Mouse (Mus musculus): ENCODE measurements at regions not wholly inside any gene's neighbourhood (a gene's known extent, or its start where the extent isn't known, plus 50 kb on each side); places are given as distances from the start of the nearest gene placed in this dataset.
A peak's percentile ranks its signal among the peaks of the same experiment; 100 is the strongest.

DNA sequence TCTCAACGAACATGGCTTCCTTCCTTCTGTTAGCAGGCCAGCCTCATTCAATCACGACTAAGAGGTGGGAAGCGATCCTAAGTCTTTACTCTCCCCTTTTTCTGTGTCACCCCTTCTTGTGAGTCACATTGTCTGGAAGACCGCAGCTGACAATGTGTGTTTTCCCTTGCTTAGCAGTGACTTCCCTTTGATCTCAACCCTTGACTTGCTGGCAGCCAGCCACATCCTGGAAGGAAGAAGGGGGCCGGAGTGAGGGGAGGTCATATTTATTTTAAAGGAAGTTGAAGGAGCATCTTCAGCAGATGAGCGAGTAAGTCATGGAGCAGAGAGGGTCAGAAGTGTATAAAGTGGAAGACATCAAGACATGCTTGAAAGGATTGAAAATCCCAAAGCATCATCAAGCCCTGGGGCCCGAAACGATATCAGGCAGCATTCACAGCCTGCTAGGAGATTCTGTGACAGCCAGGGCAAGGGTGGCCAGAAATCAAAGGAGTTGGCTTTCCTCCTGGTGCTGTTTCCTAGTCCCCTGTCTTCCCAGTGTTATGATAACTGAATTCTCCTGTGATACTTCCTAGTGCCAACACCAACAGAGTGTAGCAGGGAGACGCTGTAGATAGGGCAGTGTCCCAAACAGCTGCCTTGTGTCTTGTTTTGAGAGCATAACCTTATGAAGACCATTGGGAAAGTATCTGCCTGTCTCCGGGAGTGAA, 245.9 kb downstream of the Ankrd16 start:
- H3K4me1 ChIP-seq (ENCODE audit: control insufficient read depth, insufficient read depth, low read length) = no peaks in the 10 kb centered on the region
- H3K9ac ChIP-seq (replicated peaks; ENCODE audit: low read depth, low read length) = no peak overlapping the region
- WGBS = 45% methylated on average over 10 of the region's 10 CpGs
- H3K9me3 ChIP-seq (ENCODE audit: control insufficient read depth, low read length) = no peaks in the 10 kb centered on the region
- no peak overlapping the region for H3K4me3 ChIP-seq (ENCODE audit: low read depth, low read length)
- ATAC-seq (ENCODE audit: low read depth) = peak; percentile 52; the same call in 1 of the 2 replicates
- H3K27me3 ChIP-seq (ENCODE audit: control insufficient read depth, insufficient read depth, low read length) = no peaks in the 10 kb centered on the region
- H3K36me3 ChIP-seq (ENCODE audit: control insufficient read depth, insufficient read depth, low read length) = no peaks in the 10 kb centered on the region
- H3K27ac ChIP-seq (ENCODE audit: low read depth, low read length) = no peak overlapping the region
- H3K4me2 ChIP-seq (ENCODE audit: low read depth, low read length) = no peak overlapping the region

DNA sequence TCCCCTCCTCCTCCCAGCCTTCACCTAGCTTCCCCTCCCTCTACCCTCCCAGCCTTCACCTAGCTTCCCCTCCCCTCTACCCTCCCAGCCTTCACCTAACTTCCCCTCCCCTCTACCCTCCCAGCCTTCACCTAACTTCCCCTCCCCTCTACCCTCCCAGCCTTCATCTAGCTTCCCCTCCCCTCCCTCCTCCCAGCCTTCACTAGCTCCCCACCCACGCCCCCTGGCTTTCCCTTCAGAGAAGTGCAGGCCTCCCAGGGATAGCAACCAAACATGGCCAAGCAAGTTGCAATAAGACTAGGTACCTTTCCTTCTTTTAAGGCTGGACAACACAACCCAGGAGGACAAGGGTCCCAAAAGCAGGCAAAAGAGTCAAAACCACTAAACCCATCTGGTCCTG, 248.5 kb downstream of the Ankrd16 start:
- H3K4me2 ChIP-seq (ENCODE audit: low read depth, low read length) = no peak overlapping the region
- H3K27ac ChIP-seq (ENCODE audit: low read depth, low read length) = no peak overlapping the region
- no peaks in the 10 kb centered on the region for H3K36me3 ChIP-seq (ENCODE audit: control insufficient read depth, insufficient read depth, low read length)
- H3K27me3 ChIP-seq (ENCODE audit: control insufficient read depth, insufficient read depth, low read length) = no peaks in the 10 kb centered on the region
- H3K9me3 ChIP-seq (ENCODE audit: control insufficient read depth, low read length) = no peaks in the 10 kb centered on the region
- no peak for ATAC-seq (ENCODE audit: low read depth)
- no peaks in the 10 kb centered on the region for H3K4me1 ChIP-seq (ENCODE audit: control insufficient read depth, insufficient read depth, low read length)
- WGBS = 67% methylated on average over 1 of the region's 1 CpGs
- H3K9ac ChIP-seq (replicated peaks; ENCODE audit: low read depth, low read length) = no peak overlapping the region
- no peak overlapping the region for H3K4me3 ChIP-seq (ENCODE audit: low read depth, low read length)

DNA sequence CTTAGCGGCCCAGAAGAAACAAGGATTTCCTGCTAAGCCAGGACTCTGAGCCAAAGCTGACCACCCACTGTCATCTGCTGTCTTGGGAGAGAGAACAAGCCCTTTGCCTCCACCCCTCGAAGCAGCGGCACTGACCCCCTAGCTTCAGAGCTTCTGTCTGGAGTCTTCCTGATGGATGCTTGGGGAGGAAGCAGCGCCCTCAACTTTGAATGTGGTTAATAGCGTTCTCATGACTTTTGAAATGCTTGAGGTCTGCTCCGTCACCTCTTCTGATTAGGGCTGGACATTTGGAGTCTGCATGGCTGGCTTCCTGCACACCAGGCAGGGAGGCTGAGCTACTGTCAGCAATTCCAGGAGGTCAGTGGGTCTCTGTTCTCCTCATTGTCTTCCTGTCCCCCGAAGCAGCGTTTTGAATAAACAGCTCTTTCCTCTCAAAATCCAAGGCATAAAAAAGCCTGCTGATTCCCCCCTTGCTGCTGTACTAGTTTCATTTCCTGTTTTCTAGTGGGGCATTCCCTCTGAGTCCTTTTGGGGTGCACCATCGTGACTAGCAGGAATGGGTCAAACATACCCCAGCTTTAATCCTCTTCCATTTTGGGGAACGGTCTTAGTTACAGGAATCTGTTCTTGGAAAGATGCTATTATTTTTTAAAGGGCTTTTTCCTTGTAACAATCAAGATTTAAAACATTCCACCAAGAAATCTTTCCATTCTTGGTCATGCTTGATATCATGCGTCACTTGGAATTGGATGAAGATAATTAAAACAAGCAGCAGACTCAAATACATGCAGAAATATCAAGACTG, 256.0 kb downstream of the Ankrd16 start:
- WGBS = 79% methylated on average over 11 of the region's 11 CpGs
- Histone ChIP-seq H3K4me2 (ENCODE audit: low read depth, low read length) (no peak overlapping the region), H3K4me3 (ENCODE audit: low read depth, low read length) (no peak overlapping the region), H3K4me1 (ENCODE audit: control insufficient read depth, insufficient read depth, low read length) (no peaks in the 10 kb centered on the region), H3K27ac (ENCODE audit: low read depth, low read length) (no peak overlapping the region), H3K9ac (replicated peaks; ENCODE audit: low read depth, low read length) (no peak overlapping the region), H3K36me3 (ENCODE audit: control insufficient read depth, insufficient read depth, low read length) (no peaks in the 10 kb centered on the region), H3K9me3 (ENCODE audit: control insufficient read depth, low read length) (no peaks in the 10 kb centered on the region), H3K27me3 (ENCODE audit: control insufficient read depth, insufficient read depth, low read length) (no peaks in the 10 kb centered on the region)
- no peak for ATAC-seq (ENCODE audit: low read depth)

DNA sequence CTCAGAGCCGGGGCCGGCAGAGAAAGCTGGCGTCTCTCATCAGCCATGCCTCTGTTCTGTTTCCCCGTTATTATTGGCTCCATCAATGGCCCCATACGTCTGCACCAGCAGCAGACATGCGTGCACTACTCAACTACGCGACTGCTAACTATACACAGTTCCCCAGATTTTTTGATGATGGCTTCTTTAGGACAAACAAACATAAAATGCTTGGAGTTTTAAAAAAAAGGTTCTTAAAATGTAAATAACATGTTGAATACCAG, 256.6 kb downstream of the Ankrd16 start:
- no peaks in the 10 kb centered on the region for H3K9me3 ChIP-seq (ENCODE audit: control insufficient read depth, low read length)
- no peak overlapping the region for H3K9ac ChIP-seq (replicated peaks; ENCODE audit: low read depth, low read length)
- H3K4me2 ChIP-seq (ENCODE audit: low read depth, low read length) = no peak overlapping the region
- no peak overlapping the region for H3K27ac ChIP-seq (ENCODE audit: low read depth, low read length)
- no peak overlapping the region for H3K4me3 ChIP-seq (ENCODE audit: low read depth, low read length)
- H3K27me3 ChIP-seq (ENCODE audit: control insufficient read depth, insufficient read depth, low read length) = no peaks in the 10 kb centered on the region
- H3K4me1 ChIP-seq (ENCODE audit: control insufficient read depth, insufficient read depth, low read length) = no peaks in the 10 kb centered on the region
- no peak for ATAC-seq (ENCODE audit: low read depth)
- 90% methylated on average over 8 of the region's 8 CpGs for WGBS
- no peaks in the 10 kb centered on the region for H3K36me3 ChIP-seq (ENCODE audit: control insufficient read depth, insufficient read depth, low read length)

DNA sequence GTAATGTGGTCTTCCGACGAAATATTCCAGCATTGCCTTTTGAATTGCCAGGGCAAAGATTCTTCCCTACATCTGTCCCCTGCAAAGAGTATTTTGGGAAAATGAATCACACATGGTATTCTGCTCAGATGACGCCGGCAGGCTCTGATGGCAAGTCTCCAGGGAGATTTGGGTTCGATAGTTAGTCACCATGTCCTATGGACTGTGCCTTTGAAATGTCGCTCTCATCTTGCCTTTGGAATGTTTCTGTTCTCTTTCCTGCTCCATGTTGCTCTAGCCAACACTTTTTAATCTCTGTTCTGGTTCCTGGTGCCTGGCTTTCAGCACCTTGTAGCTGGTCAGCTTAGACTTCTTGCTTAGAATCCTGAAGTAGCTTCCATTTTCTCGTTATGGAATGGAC, 252.3 kb downstream of the Itga8 start:
- 78% methylated on average over 7 of the region's 7 CpGs for WGBS
- Histone ChIP-seq H3K36me3 (ENCODE audit: control insufficient read depth, insufficient read depth, low read length) (no peaks in the 10 kb centered on the region), H3K9ac (replicated peaks; ENCODE audit: low read depth, low read length) (no peak overlapping the region), H3K27ac (ENCODE audit: low read depth, low read length) (no peak overlapping the region), H3K4me1 (ENCODE audit: control insufficient read depth, insufficient read depth, low read length) (no peaks in the 10 kb centered on the region), H3K4me3 (ENCODE audit: low read depth, low read length) (no peak overlapping the region), H3K9me3 (ENCODE audit: control insufficient read depth, low read length) (no peaks in the 10 kb centered on the region), H3K4me2 (ENCODE audit: low read depth, low read length) (no peak overlapping the region), H3K27me3 (ENCODE audit: control insufficient read depth, insufficient read depth, low read length) (no peaks in the 10 kb centered on the region)
- no peak for ATAC-seq (ENCODE audit: low read depth)

DNA sequence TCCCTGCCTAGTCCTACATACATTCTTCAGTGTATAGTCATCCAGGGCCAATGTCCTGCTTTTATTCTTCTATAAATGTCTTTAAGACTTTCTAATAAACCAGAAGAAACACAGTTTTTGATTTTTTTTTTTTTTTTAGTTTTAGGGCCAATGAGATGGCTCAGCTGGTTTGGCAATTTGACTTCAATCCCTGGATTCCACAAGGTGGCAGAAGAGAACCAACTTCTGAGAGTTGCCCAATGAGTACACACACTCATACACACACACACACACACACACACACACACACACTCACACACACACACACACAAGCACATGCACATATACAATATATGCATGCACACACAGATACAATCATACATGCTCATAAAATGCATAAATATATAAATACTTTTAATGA, 251.8 kb downstream of the Itga8 start:
- H3K4me2 ChIP-seq (ENCODE audit: low read depth, low read length) = no peak overlapping the region
- H3K36me3 ChIP-seq (ENCODE audit: control insufficient read depth, insufficient read depth, low read length) = no peaks in the 10 kb centered on the region
- H3K4me3 ChIP-seq (ENCODE audit: low read depth, low read length) = no peak overlapping the region
- ATAC-seq (ENCODE audit: low read depth) = peak; percentile 60; the same call in 1 of the 2 replicates
- H3K27me3 ChIP-seq (ENCODE audit: control insufficient read depth, insufficient read depth, low read length) = no peaks in the 10 kb centered on the region
- H3K27ac ChIP-seq (ENCODE audit: low read depth, low read length) = no peak overlapping the region
- no peaks in the 10 kb centered on the region for H3K9me3 ChIP-seq (ENCODE audit: control insufficient read depth, low read length)
- no peak overlapping the region for H3K9ac ChIP-seq (replicated peaks; ENCODE audit: low read depth, low read length)
- no peaks in the 10 kb centered on the region for H3K4me1 ChIP-seq (ENCODE audit: control insufficient read depth, insufficient read depth, low read length)

DNA sequence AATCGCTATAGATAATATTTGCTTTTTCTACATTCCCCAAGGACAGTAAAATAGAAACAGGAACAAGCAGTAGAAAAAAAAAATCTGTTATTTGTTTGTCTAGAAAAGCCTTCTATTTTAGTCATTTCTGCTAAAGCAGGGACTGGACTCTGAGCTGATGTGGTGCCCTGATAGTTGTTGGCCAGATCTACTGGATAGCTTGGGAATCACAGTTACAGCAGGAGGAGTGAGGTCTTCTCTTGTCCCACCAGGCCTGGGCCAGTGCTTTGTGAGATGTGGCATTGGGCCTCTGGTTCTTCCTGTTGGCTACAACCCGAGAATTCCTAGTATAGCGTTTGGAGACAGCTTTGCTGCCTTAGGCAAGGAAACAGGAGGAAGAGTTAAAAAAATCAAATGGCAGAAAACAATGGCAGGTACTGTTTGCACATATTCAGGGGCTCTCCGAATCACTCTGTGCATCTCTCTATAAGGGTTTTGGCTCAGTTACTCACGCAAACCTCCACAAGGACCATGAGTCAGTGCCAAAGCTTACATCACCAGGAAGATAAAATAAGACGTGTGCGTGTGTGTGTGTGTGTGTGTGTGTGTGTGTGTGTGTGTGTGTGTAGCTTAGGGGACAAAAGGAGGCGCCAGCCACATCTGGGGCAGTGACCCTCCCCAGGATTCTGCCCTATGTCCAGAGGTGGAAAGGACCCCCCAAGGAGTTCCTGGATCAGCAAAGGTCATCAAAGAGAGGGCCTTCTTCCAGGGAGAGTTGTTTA, 248.1 kb downstream of the Itga8 start:
- no peak overlapping the region for H3K27ac ChIP-seq (ENCODE audit: low read depth, low read length)

DNA sequence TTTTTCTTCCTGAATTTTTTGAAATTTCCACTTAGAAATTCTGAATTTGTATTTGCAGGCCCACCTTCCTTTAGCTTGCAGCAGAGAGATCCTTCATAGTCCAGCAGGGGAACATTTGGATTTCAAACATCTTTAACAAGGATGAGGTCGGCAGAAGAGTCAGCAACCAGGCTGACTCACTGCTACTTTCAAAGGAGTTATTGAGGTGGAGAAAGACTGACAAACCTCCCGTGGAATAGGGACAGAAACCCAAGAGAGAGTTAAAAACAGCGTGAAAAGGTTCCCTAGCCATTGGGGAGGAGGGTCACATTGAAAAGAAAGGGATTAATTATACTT, 247.6 kb downstream of the Itga8 start:
- H3K4me1 ChIP-seq (ENCODE audit: control insufficient read depth, insufficient read depth, low read length) = no peaks in the 10 kb centered on the region
- ATAC-seq (ENCODE audit: low read depth) = no peak

More for the DNA sequence above, 248.1 kb downstream of the Itga8 start:
- H3K4me1 ChIP-seq (ENCODE audit: control insufficient read depth, insufficient read depth, low read length) = no peaks in the 10 kb centered on the region
- no peak for ATAC-seq (ENCODE audit: low read depth)
- no peaks in the 10 kb centered on the region for H3K36me3 ChIP-seq (ENCODE audit: control insufficient read depth, insufficient read depth, low read length)
- WGBS = 62% methylated on average over 7 of the region's 8 CpGs
- H3K9ac ChIP-seq (replicated peaks; ENCODE audit: low read depth, low read length) = no peak overlapping the region
- no peaks in the 10 kb centered on the region for H3K27me3 ChIP-seq (ENCODE audit: control insufficient read depth, insufficient read depth, low read length)
- no peak overlapping the region for H3K4me2 ChIP-seq (ENCODE audit: low read depth, low read length)
- no peak overlapping the region for H3K4me3 ChIP-seq (ENCODE audit: low read depth, low read length)
- H3K9me3 ChIP-seq (ENCODE audit: control insufficient read depth, low read length) = no peaks in the 10 kb centered on the region

More for the DNA sequence above, 247.6 kb downstream of the Itga8 start:
- Histone ChIP-seq H3K36me3 (ENCODE audit: control insufficient read depth, insufficient read depth, low read length) (no peaks in the 10 kb centered on the region), H3K9me3 (ENCODE audit: control insufficient read depth, low read length) (no peaks in the 10 kb centered on the region), H3K4me3 (ENCODE audit: low read depth, low read length) (no peak overlapping the region), H3K27ac (ENCODE audit: low read depth, low read length) (no peak overlapping the region), H3K9ac (replicated peaks; ENCODE audit: low read depth, low read length) (no peak overlapping the region), H3K4me2 (ENCODE audit: low read depth, low read length) (no peak overlapping the region), H3K27me3 (ENCODE audit: control insufficient read depth, insufficient read depth, low read length) (no peaks in the 10 kb centered on the region)
- 24% methylated on average over 3 of the region's 3 CpGs for WGBS

Measured in neural tube, embryonic 14.5 days (tissue).